Mouse (Mus musculus): Measurements from ENCODE around the gene Nectin2.

DNA sequence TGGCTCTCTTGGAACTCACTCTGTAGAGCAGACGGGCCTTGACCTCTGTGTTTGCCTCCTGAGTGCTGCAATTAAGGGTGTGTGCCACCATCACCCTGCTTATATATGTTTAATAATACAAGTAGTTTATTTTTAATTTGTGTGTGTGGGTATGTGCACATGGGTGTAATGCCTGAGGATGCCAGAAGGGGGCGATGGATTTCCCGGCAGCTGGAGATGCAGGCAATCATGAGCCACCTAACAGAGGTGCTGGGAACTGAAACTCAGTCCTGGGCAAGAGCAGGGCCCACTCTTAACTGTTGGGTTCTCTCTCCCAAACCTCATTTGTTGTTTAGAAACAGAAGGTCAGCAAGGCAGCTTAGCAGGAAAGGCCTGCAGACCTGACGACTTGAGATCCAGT is 29.6 kb upstream of the Nectin2 start:
- no peak for TF ChIP-seq CTCF (IDR thresholded peaks at IDR 0.05; ENCODE audit: low read depth, low read length)
- no peak for TF ChIP-seq POLR2A (IDR thresholded peaks at IDR 0.05; ENCODE audit: borderline replicate concordance, low read depth, low read length)
